Comparison of ENCODE assay signal across 21 mouse cellular contexts in the genomic region with DNA sequence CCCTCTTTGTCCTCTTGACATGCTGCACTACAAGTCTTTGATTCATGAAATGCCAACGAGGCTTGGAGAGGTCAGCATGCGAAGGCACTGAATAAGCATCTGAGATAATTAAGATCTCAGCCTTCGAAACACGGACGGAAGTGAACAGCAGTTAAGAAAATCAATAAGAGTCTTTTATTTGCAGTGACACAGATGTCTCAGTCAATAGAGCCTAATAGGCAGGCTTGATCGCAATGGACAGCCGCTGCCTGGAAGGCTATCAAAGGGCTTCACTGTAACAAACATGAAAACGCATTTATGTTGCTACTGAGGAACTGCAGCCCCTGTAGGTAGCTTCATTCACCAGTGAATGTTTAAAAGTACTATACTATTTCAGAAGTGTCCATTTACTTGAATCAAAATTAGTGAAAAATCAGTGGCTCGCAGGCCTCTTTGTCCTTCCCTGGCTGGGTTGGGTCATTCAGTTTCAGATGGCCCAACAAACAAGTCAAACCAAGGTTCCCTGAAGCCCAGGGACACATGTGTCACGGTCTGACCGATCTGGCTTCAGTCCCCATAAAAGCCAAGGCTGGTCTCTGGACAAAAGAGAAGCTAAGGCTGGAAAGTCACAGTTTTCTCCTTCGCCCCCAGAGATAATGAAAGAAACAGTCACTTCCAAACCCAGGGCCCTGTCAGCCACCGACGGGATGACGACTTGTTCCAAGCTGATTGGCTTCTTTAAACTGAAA. TPM values are rescaled to one million over a fixed set of nuclear protein-coding genes. Genes with fewer than 3 reads are reported as not detected.
DNase-seq lines count a peak whose midpoint lies in the region; ATAC-seq and TF ChIP-seq lines count a peak whose summit lies in the region.
"Had no signal": no experiment of that assay in that cellular context is flagged by ENCODE, and none has a peak within 500 bp of the region (broad histone marks: within the 10 kb centered on the region; RNA-seq: fewer than 3 reads in every experiment).

No protein-coding gene starts in this region.

- no peak overlapping the region for H3K27ac ChIP-seq in heart, adult 2 months
- no peak overlapping the region for H3K27ac ChIP-seq in midbrain, embryonic 14.5 days (replicated peaks; ENCODE audit: low read depth, low read length)
- H3K27ac ChIP-seq in midbrain, embryonic 11.5 days (ENCODE audit: low read depth, low read length) = no peak overlapping the region
- H3K27ac ChIP-seq in midbrain, embryonic 13.5 days = no peak overlapping the region
- H3K27ac ChIP-seq: embryonic facial prominence, embryonic 15.5 days; forebrain, embryonic 13.5 days; hindbrain, embryonic 14.5 days; intestine, embryonic 15.5 days had no signal

- TF ChIP-seq POLR2A in heart, adult 2 months (IDR thresholded peaks at IDR 0.05; ENCODE audit: insufficient read depth, low read depth, low read length) = no peak
- TF ChIP-seq POLR2A in brain, embryonic 14.5 days (IDR thresholded peaks at IDR 0.05; ENCODE audit: borderline replicate concordance, extremely low read depth, insufficient read depth, insufficient read length, poor library complexity, severe bottlenecking) = no peak

- H3K79me2 ChIP-seq in heart, adult 2 months (replicated peaks; ENCODE audit: control insufficient read depth, insufficient read depth, low read length) = no peaks in the 10 kb centered on the region

- H3K4me1 ChIP-seq in heart, adult 2 months (ENCODE audit: control insufficient read depth, insufficient read depth, low read length) = no peaks in the 10 kb centered on the region
- no peaks in the 10 kb centered on the region for H3K4me1 ChIP-seq in midbrain, embryonic 14.5 days (ENCODE audit: control insufficient read depth, insufficient read depth, low read length)
- H3K4me1 ChIP-seq in midbrain, embryonic 11.5 days (ENCODE audit: control insufficient read depth, insufficient read depth, low read length) = peaks cover 4% of the 10 kb centered on the region; the same call in 1 of the 2 replicates
- peaks cover 11% of the 10 kb centered on the region for H3K4me1 ChIP-seq in midbrain, embryonic 13.5 days (replicated peaks)
- H3K4me1 ChIP-seq: embryonic facial prominence, embryonic 15.5 days; intestine, embryonic 15.5 days had no signal

- ATAC-seq in midbrain, embryonic 14.5 days (ENCODE audit: low FRiP score, low TSS enrichment) = no peak
- no peak; the same call in 1 of the 2 replicates for ATAC-seq in midbrain, embryonic 11.5 days (ENCODE audit: low FRiP score)
- no peak for ATAC-seq in midbrain, embryonic 13.5 days
- ATAC-seq: forebrain, embryonic 13.5 days; intestine, embryonic 15.5 days had no signal

- intact Hi-C loops in heart, adult 2 months (cut with DNase I) = no loop called here

- 93% methylated on average over 15 of the region's 15 CpGs for WGBS in heart, adult 2 months
- WGBS in midbrain, embryonic 14.5 days = 34% methylated on average over 15 of the region's 15 CpGs
- 57% methylated on average over 15 of the region's 15 CpGs for WGBS in midbrain, embryonic 11.5 days
- 43% methylated on average over 15 of the region's 15 CpGs for WGBS in midbrain, embryonic 13.5 days

- TF ChIP-seq EP300 in heart, adult 2 months (IDR thresholded peaks at IDR 0.05; ENCODE audit: insufficient read depth, low read depth, low read length) = no peak

- H3K27me3 ChIP-seq in heart, adult 2 months (ENCODE audit: control insufficient read depth, insufficient read depth, low read length) = no peaks in the 10 kb centered on the region
- H3K27me3 ChIP-seq in midbrain, embryonic 14.5 days (ENCODE audit: control insufficient read depth, insufficient read depth, low read length) = no peaks in the 10 kb centered on the region
- no peaks in the 10 kb centered on the region for H3K27me3 ChIP-seq in midbrain, embryonic 11.5 days (ENCODE audit: control insufficient read depth, insufficient read depth, low read length)
- no peaks in the 10 kb centered on the region for H3K27me3 ChIP-seq in midbrain, embryonic 13.5 days
- H3K27me3 ChIP-seq: embryonic facial prominence, embryonic 15.5 days; forebrain, embryonic 13.5 days; intestine, embryonic 15.5 days had no signal

- H3K4me3 ChIP-seq in heart, adult 2 months = no peak overlapping the region
- H3K4me3 ChIP-seq in midbrain, embryonic 14.5 days (replicated peaks; ENCODE audit: low read depth, low read length) = no peak overlapping the region
- H3K4me3 ChIP-seq in midbrain, embryonic 11.5 days (ENCODE audit: low read depth, low read length) = no peak overlapping the region
- no peak overlapping the region for H3K4me3 ChIP-seq in midbrain, embryonic 13.5 days (replicated peaks)
- H3K4me3 ChIP-seq: embryonic facial prominence, embryonic 15.5 days; erythroblast, embryonic 14.5 days; forebrain, embryonic 13.5 days; intestine, embryonic 15.5 days had no signal

- no peaks in the 10 kb centered on the region for H3K9me3 ChIP-seq in midbrain, embryonic 14.5 days (ENCODE audit: control insufficient read depth, low read length)
- no peaks in the 10 kb centered on the region for H3K9me3 ChIP-seq in midbrain, embryonic 11.5 days (ENCODE audit: control insufficient read depth, low read length)
- no peaks in the 10 kb centered on the region for H3K9me3 ChIP-seq in midbrain, embryonic 13.5 days
- H3K9me3 ChIP-seq: embryonic facial prominence, embryonic 15.5 days; forebrain, embryonic 13.5 days; intestine, embryonic 15.5 days had no signal

- no peaks in the 10 kb centered on the region for H3K36me3 ChIP-seq in heart, adult 2 months (ENCODE audit: control insufficient read depth, insufficient read depth, low read length)
- no peaks in the 10 kb centered on the region for H3K36me3 ChIP-seq in midbrain, embryonic 14.5 days (ENCODE audit: control insufficient read depth, insufficient read depth, low read length)
- peaks cover 6% of the 10 kb centered on the region for H3K36me3 ChIP-seq in midbrain, embryonic 11.5 days (ENCODE audit: control insufficient read depth, insufficient read depth, low read length)
- peaks cover 14% of the 10 kb centered on the region for H3K36me3 ChIP-seq in midbrain, embryonic 13.5 days

- H3K9ac ChIP-seq in heart, adult 2 months (ENCODE audit: low read depth, low read length) = no peak overlapping the region
- no peak overlapping the region for H3K9ac ChIP-seq in midbrain, embryonic 14.5 days (replicated peaks; ENCODE audit: low read length)
- no peak overlapping the region for H3K9ac ChIP-seq in midbrain, embryonic 11.5 days (ENCODE audit: low read length)
- no peak overlapping the region for H3K9ac ChIP-seq in midbrain, embryonic 13.5 days (replicated peaks)
- H3K9ac ChIP-seq: embryonic facial prominence, embryonic 15.5 days; forebrain, embryonic 13.5 days; hindbrain, embryonic 14.5 days; intestine, embryonic 15.5 days had no signal

- no peak for TF ChIP-seq CTCF in heart, adult 2 months (IDR thresholded peaks at IDR 0.05)
- TF ChIP-seq CTCF in brain, embryonic 14.5 days (IDR thresholded peaks at IDR 0.05; ENCODE audit: borderline replicate concordance, extremely low read depth, insufficient read depth, insufficient read length) = no peak

- DNase-seq in adrenal gland, adult 8-10 months = peak; percentile 58
- DNase-seq in adrenal gland, postnatal 25 days = no peak
- peak; percentile 55 for DNase-seq in heart, adult 11 months
- no peak for DNase-seq in heart, adult 2 months
- peak; percentile 34 for DNase-seq in midbrain, embryonic 14.5 days
- DNase-seq in midbrain, embryonic 11.5 days (ENCODE audit: low spot score, missing footprints) = no peak
- peak; percentile 51 for DNase-seq in brain, embryonic 14.5 days (ENCODE audit: low read depth)
- DNase-seq: cerebellum, adult 11 months; cerebellum, adult 8-10 months; cerebellum, postnatal 14 days; embryo, embryonic 11 days; gastrocnemius, postnatal 10 days; heart, postnatal 10 days; heart, postnatal 4 days; kidney, adult 2 months had no signal

- H3K4me2 ChIP-seq in midbrain, embryonic 14.5 days (ENCODE audit: low read length) = no peak overlapping the region
- H3K4me2 ChIP-seq in midbrain, embryonic 11.5 days = no peak overlapping the region
- no peak overlapping the region for H3K4me2 ChIP-seq in midbrain, embryonic 13.5 days (replicated peaks)
- H3K4me2 ChIP-seq: embryonic facial prominence, embryonic 15.5 days; forebrain, embryonic 13.5 days; hindbrain, embryonic 14.5 days; intestine, embryonic 15.5 days had no signal

RNA-seq across cellular contexts. Expression of gene Map2k5, which starts 48.6 kb away (rescaled TPM):
- total RNA-seq in adrenal gland, adult 8-10 months (2022) = 10 to 100 TPM; 28.8 to 32.4 (median 30.3) TPM
- 35.5 and 50.7 TPM in 2 replicates for total RNA-seq in adrenal gland, postnatal 25 days (2021)
- 10 to 100 TPM; 17.9 to 20.7 TPM for total RNA-seq in heart, adult 2 months (2021)
- 31.8 and 34.2 TPM in 2 replicates for polyA plus RNA-seq in heart, adult 2 months (2012; rRNA removed)
- 40.3 and 43.9 TPM in 2 replicates for polyA plus RNA-seq in midbrain, embryonic 14.5 days (2014; fragmentation: Nextera tagmentation; extraction: Ambion mirVana)
- polyA plus RNA-seq in midbrain, embryonic 11.5 days (2014; fragmentation: Nextera tagmentation; extraction: Ambion mirVana) = 36.9 and 37.8 TPM in 2 replicates
- 41.2 and 50.5 TPM in 2 replicates for polyA plus RNA-seq in brain, embryonic 14.5 days (2012; rRNA removed)
- 37.7 and 40.9 TPM in 2 replicates for polyA plus RNA-seq in midbrain, embryonic 13.5 days (2015; fragmentation: Nextera tagmentation; extraction: Ambion mirVana)

Comparison
In these comparisons a context has a peak if more than half of its experiments do, and no peak if none do; other contexts are left out.
1. DNase-seq: peak in adrenal gland, adult 8-10 months (single experiment), heart, adult 11 months (single experiment), midbrain, embryonic 14.5 days (single experiment) and brain, embryonic 14.5 days (single experiment); none in adrenal gland, postnatal 25 days (single experiment), heart, adult 2 months (0 of 2) and midbrain, embryonic 11.5 days (single experiment).